Mouse (Mus musculus) thymus, adult 2 months (tissue): Measurements from ENCODE around the gene Emp2. TPM values are rescaled to one million over a fixed set of nuclear protein-coding genes. Genes with fewer than 3 reads are reported as not detected.
A peak's percentile ranks its signal among the peaks of the same experiment; 100 is the strongest.

Experiments
- DNase-seq: peaks from one replicate; pipeline ENCODE4 v3.0.0; 2021
- H3K27ac ChIP-seq: fragments of 200-500 bp; 2 replicates; pipeline ENCODE4 v1.5.1; 2012; ENCODE audit warnings: low read length, control low read depth; ENCODE audit not compliant: control insufficient read depth, insufficient read depth
- H3K27me3 ChIP-seq: fragments of 200-500 bp; 2 replicates; pipeline ENCODE4 v1.6.1; 2012; ENCODE audit warnings: mild to moderate bottlenecking, low read length, moderate library complexity, mixed read lengths; ENCODE audit not compliant: control insufficient read depth, insufficient read depth
- H3K36me3 ChIP-seq: fragments of 200-500 bp; 2 replicates; pipeline ENCODE4 v1.6.1; 2012; ENCODE audit warnings: mild to moderate bottlenecking, low read length, moderate library complexity; ENCODE audit not compliant: control insufficient read depth, insufficient read depth
- H3K4me1 ChIP-seq: fragments of 200-500 bp; replicated peaks from 2 replicates; pipeline ENCODE4 v1.6.1; 2012; ENCODE audit warnings: low read length; ENCODE audit not compliant: control insufficient read depth, insufficient read depth
- H3K4me3 ChIP-seq: fragments of 200-500 bp; 2 replicates; pipeline ENCODE4 v1.5.1; 2012; ENCODE audit warnings: mild to moderate bottlenecking, low read length, control low read depth, moderate library complexity; ENCODE audit not compliant: control insufficient read depth, insufficient read depth
- CTCF ChIP-seq: fragments of 200-500 bp; IDR thresholded peaks from 2 replicates; pipeline ENCODE4 v1.5.1; 2012; ENCODE audit warnings: mild to moderate bottlenecking, control low read depth, low read length, moderate library complexity, borderline replicate concordance; ENCODE audit not compliant: control insufficient read depth, poor library complexity, insufficient read depth; ENCODE audit errors: extremely low read depth
- POLR2A ChIP-seq: fragments of 200-500 bp; IDR thresholded peaks from 2 replicates; pipeline ENCODE4 v1.6.1; 2012; ENCODE audit warnings: mild to moderate bottlenecking, low read length, control low read depth, moderate library complexity; ENCODE audit not compliant: control insufficient read depth, poor library complexity, insufficient read depth; ENCODE audit errors: extremely low read depth
- WGBS: fragments of 180-500 bp; shearing (Covaris S2); methylation state at CpG from one replicate; pipeline ENCODE4 v1.1.7; 2018; 5-methylcytosine and 5-hydroxymethylcytosine counted together
- polyA plus RNA-seq: library from polyadenylated mRNA; depleted of rRNA; stranded (reverse); fragments of >200 nt; gene quantifications from 2 replicates; pipeline ENCODE4 v1.2.3, GENCODE M21; 2012; rRNA removed

The Emp2 gene
- polyA plus RNA-seq = 12.9 and 20.0 TPM in 2 replicates

GRCm38 (mm10) chr16:10313646-10314088, at the start of gene Emp2:
TSS of gene Emp2 (minus strand) at chr16:10313968.
- Histone ChIP-seq H3K27me3 (peaks cover 2% of the 10 kb centered on the region; the same call in 1 of the 2 replicates), H3K4me1 (no peaks in the 10 kb centered on the region), H3K27ac (no peak within 1 kb of the TSS), H3K4me3 (peak within 1 kb of the TSS; percentile 16), H3K36me3 (no peaks in the 10 kb centered on the region)
- DNase-seq = peak; percentile 4
- TF ChIP-seq POLR2A (no peak), CTCF (no peak)
- 2% methylated on average over 38 of the region's 40 CpGs for WGBS

- no peaks in the 10 kb centered on the region for H3K27me3 ChIP-seq
- peaks cover 3% of the 10 kb centered on the region; the same call in 1 of the 2 replicates for H3K4me1 ChIP-seq
- WGBS = 68% methylated on average over 1 of the region's 1 CpGs
- H3K4me3 ChIP-seq = no peak overlapping the region
- no peak for DNase-seq
- no peak overlapping the region for H3K27ac ChIP-seq
- no peaks in the 10 kb centered on the region for H3K36me3 ChIP-seq
- TF ChIP-seq POLR2A = no peak
- no peak for TF ChIP-seq CTCF
These were observed 49.3 kb upstream of the Emp2 start for GRCm38 (mm10) chr16:10363061-10363460.

- 90% methylated on average over 6 of the region's 6 CpGs for WGBS
- H3K27ac ChIP-seq = no peak overlapping the region
- peaks cover 5% of the 10 kb centered on the region; the same call in 1 of the 2 replicates for H3K4me1 ChIP-seq
- no peak for TF ChIP-seq CTCF
- TF ChIP-seq POLR2A = no peak
- H3K36me3 ChIP-seq = no peaks in the 10 kb centered on the region
- DNase-seq = no peak
- H3K4me3 ChIP-seq = no peak overlapping the region
- H3K27me3 ChIP-seq = no peaks in the 10 kb centered on the region
These were observed 45.5 kb upstream of the Emp2 start for GRCm38 (mm10) chr16:10359241-10359640.

- Histone ChIP-seq H3K27me3 (no peaks in the 10 kb centered on the region), H3K36me3 (no peaks in the 10 kb centered on the region), H3K27ac (no peak overlapping the region), H3K4me3 (no peak overlapping the region), H3K4me1 (peaks cover 5% of the 10 kb centered on the region; the same call in 1 of the 2 replicates)
- no peak for TF ChIP-seq CTCF
- no peak for TF ChIP-seq POLR2A
- WGBS = 33% methylated on average over 30 of the region's 30 CpGs
- DNase-seq = peak; percentile 6
These were observed 44.5 kb upstream of the Emp2 start for GRCm38 (mm10) chr16:10358010-10358934.

- no peak overlapping the region for H3K27ac ChIP-seq
- H3K4me1 ChIP-seq = peaks cover 5% of the 10 kb centered on the region; the same call in 1 of the 2 replicates
- no peak for DNase-seq
- H3K27me3 ChIP-seq = no peaks in the 10 kb centered on the region
- H3K4me3 ChIP-seq = no peak overlapping the region
- TF ChIP-seq CTCF (no peak), POLR2A (no peak)
- H3K36me3 ChIP-seq = no peaks in the 10 kb centered on the region
These were observed 41.2 kb upstream of the Emp2 start for GRCm38 (mm10) chr16:10355004-10355403.

- no peak for DNase-seq
- WGBS = 86% methylated on average over 9 of the region's 9 CpGs
- TF ChIP-seq CTCF (no peak), POLR2A (no peak)
- H3K36me3 ChIP-seq = no peaks in the 10 kb centered on the region
- no peak overlapping the region for H3K4me3 ChIP-seq
- no peaks in the 10 kb centered on the region for H3K4me1 ChIP-seq
- no peaks in the 10 kb centered on the region for H3K27me3 ChIP-seq
- H3K27ac ChIP-seq = no peak overlapping the region
These were observed 37.4 kb upstream of the Emp2 start for GRCm38 (mm10) chr16:10351050-10351636.
